Comparison of ENCODE assay signal across 20 mouse cellular contexts in genomic region chr2:71634471-71634870, GRCm38 (mm10).
"Had no signal": no experiment of that assay in that cellular context is flagged by ENCODE, and none has a peak within 500 bp of the region (broad histone marks: within the 10 kb centered on the region; RNA-seq: fewer than 3 reads in every experiment).

No protein-coding gene starts in this region.

- DNase-seq: kidney, adult 8-10 months; kidney, postnatal 10 days; kidney, postnatal 4 days; left cerebral cortex, postnatal 4 days; liver, postnatal 0 days; lung, embryonic 14.5 days; midbrain, embryonic 14.5 days; right cerebral cortex, postnatal 25 days; spleen, adult 18-20 months; thymus, adult 18-20 months; thymus, postnatal 25 days had no signal

- H3K27me3 ChIP-seq: stomach, embryonic 15.5 days had no signal

- H3K4me2 ChIP-seq: kidney, embryonic 15.5 days; limb, embryonic 12.5 days; limb, embryonic 15.5 days; liver, embryonic 11.5 days; lung, embryonic 14.5 days; midbrain, embryonic 11.5 days; stomach, embryonic 15.5 days had no signal

- H3K9ac ChIP-seq: kidney, embryonic 15.5 days; limb, embryonic 12.5 days; limb, embryonic 15.5 days; liver, embryonic 14.5 days; liver, postnatal 0 days; lung, embryonic 14.5 days; stomach, embryonic 15.5 days had no signal

- H3K36me3 ChIP-seq: kidney, embryonic 15.5 days; limb, embryonic 12.5 days; limb, embryonic 15.5 days; stomach, embryonic 15.5 days had no signal

- H3K27ac ChIP-seq: kidney, embryonic 15.5 days; limb, embryonic 12.5 days; limb, embryonic 15.5 days; liver, embryonic 14.5 days; macrophage; stomach, embryonic 15.5 days had no signal

- H3K9me3 ChIP-seq: kidney, embryonic 15.5 days; limb, embryonic 12.5 days; limb, embryonic 15.5 days; stomach, embryonic 15.5 days had no signal

- ATAC-seq: liver, postnatal 0 days; lung, postnatal 0 days had no signal

- H3K4me3 ChIP-seq: kidney, embryonic 15.5 days; limb, embryonic 12.5 days; limb, embryonic 15.5 days; stomach, embryonic 15.5 days had no signal
